Mouse (Mus musculus) liver, embryonic 13.5 days (tissue): ENCODE measurements around the gene Focad. TPM values are rescaled to one million over a fixed set of nuclear protein-coding genes. Genes with fewer than 3 reads are reported as not detected.

Source experiments
- ATAC-seq: fragments of 200-750 bp; cut with Nextera tagmentation; 2 replicates; pipeline ENCODE4 v1.8.0; 2017; ENCODE audit warnings: low read depth, mild to moderate bottlenecking, moderate number of reproducible peaks, moderate library complexity
- DNase-seq: peaks from one replicate; pipeline ENCODE4 v3.0.0; 2022
- H3K27ac ChIP-seq: fragments of 300-500 bp; sonication (generic); 2 replicates; pipeline ENCODE4 v1.5.1; 2015; ENCODE audit warnings: moderate library complexity, mild to moderate bottlenecking, inconsistent platforms
- H3K27me3 ChIP-seq: fragments of 300-500 bp; sonication (generic); 2 replicates; pipeline ENCODE4 v1.6.1; 2015; ENCODE audit warnings: mild to moderate bottlenecking, inconsistent platforms
- H3K36me3 ChIP-seq: fragments of 300-500 bp; sonication (generic); 2 replicates; pipeline ENCODE4 v1.6.1; 2015; ENCODE audit warnings: mild to moderate bottlenecking, inconsistent platforms
- H3K4me1 ChIP-seq: fragments of 300-500 bp; sonication (generic); replicated peaks from 2 replicates; pipeline ENCODE4 v1.6.1; 2015; ENCODE audit warnings: inconsistent platforms
- H3K4me2 ChIP-seq: fragments of 300-500 bp; sonication (generic); 2 replicates; pipeline ENCODE4 v1.6.1; 2015; ENCODE audit warnings: inconsistent platforms, mild to moderate bottlenecking, moderate library complexity
- H3K4me3 ChIP-seq: fragments of 300-500 bp; sonication (generic); replicated peaks from 2 replicates; pipeline ENCODE4 v1.5.1; 2015; ENCODE audit warnings: mild to moderate bottlenecking, inconsistent platforms
- H3K9ac ChIP-seq: fragments of 300-500 bp; sonication (generic); 2 replicates; pipeline ENCODE4 v1.6.1; 2015; ENCODE audit warnings: mild to moderate bottlenecking, inconsistent platforms
- H3K9me3 ChIP-seq: fragments of 300-500 bp; sonication (generic); replicated peaks from 2 replicates; pipeline ENCODE4 v1.6.1; 2016; ENCODE audit warnings: inconsistent platforms
- WGBS: fragments of 180-500 bp; shearing (Covaris S2); methylation state at CpG from one replicate; pipeline ENCODE4 v1.1.7; 2015; ENCODE audit not compliant: insufficient replicate concordance; 5-methylcytosine and 5-hydroxymethylcytosine counted together
- polyA plus RNA-seq: library from polyadenylated mRNA; unstranded; fragments of >200 nt; fragmentation: Nextera tagmentation; extraction: Ambion mirVana; gene quantifications from 2 replicates; pipeline ENCODE4 v1.2.1, GENCODE M21; 2015

Gene Focad
- polyA plus RNA-seq, 1 experiment from 2014 or later = 7.2 TPM

DNA sequence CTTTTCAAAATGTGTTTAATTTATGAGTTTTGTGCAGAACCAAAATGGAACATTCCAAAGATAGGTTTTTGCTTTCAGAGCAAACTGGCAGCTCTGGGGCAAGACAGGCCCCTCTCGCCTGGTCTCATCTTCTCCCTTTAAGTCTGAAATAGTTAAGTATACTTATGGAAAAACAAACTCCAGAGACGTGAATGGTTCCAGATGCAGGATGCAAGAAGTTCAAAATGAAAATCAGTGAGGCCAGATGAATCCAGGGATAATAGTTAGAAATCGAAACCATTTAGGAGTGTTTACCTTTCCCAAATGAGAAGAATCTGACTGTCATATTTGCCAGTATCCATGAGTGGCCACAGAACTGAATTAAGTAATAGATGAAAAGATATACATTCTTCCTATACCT is 342.7 kb downstream of the Focad start:
- no peak overlapping the region for H3K27ac ChIP-seq
- no peak overlapping the region for H3K4me2 ChIP-seq
- no peak for ATAC-seq
- peaks cover 27% of the 10 kb centered on the region for H3K4me1 ChIP-seq
- 56% methylated on average over 3 of the region's 3 CpGs for WGBS
- H3K9me3 ChIP-seq = no peaks in the 10 kb centered on the region
- no peak for DNase-seq
- no peak overlapping the region for H3K9ac ChIP-seq
- H3K27me3 ChIP-seq = no peaks in the 10 kb centered on the region
- H3K36me3 ChIP-seq = no peaks in the 10 kb centered on the region
- no peak overlapping the region for H3K4me3 ChIP-seq

DNA sequence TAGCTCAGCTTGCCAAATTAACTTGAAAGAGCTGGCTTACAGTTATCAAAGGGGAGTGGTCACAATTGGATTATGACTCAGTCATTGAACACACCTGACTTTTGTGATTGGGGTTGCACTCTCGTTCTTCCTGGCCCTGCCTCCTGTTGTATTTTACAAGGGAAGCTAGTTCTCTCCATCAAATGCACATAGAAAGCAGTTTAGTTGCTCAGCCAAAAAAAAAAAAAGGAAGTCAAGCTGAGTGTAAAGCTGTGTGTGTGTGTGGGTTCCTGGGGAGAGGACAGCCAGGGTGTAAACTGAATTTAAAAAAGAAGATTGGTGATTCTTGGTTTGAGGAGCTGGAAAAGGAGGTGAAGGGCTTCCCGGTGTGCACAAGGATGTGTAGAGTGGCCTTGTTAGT is 343.5 kb downstream of the Focad start:
- Histone ChIP-seq H3K9me3 (no peaks in the 10 kb centered on the region), H3K4me3 (peak overlapping the region; percentile 50), H3K27ac (no peak overlapping the region), H3K4me1 (peaks cover 27% of the 10 kb centered on the region), H3K36me3 (no peaks in the 10 kb centered on the region), H3K4me2 (peak overlapping the region; percentile 66; the same call in 1 of the 2 replicates), H3K9ac (no peak overlapping the region), H3K27me3 (no peaks in the 10 kb centered on the region)
- WGBS = 25% methylated on average over 2 of the region's 2 CpGs
- ATAC-seq (no peak), DNase-seq (no peak)

DNA sequence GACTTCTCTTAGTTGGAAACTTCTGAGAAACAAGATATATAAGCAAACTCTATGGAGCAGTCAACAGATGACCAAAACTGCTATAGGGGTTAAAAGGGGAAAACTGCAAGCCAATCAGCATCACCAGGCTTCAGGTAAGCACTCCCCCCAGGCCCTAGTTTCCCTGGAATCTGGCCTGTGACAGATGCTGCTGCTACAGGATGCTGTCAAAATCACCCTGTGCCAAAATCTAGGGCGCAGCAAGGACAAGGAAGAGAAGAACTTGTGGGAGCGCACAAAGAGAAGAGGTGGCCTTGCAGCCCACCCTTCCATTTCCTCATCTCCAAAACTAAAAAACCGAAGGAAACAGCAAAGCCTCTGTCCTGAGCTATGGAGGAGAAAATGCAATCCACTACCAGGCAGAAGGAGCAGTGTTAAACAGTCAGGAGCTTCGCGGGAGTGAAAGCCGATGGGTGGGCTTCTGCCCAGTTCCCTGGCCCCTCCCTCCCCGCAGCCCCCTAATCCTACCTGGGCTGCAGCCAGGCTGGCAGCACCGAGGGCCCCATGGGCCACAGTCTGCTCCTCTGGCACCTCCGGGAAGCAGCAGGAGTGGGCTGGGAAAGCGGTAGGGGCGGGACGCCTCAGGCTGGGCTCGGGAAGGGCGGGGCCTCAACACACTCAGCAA is 344.0 kb downstream of the Focad start, which contains the start of gene Hacd4:
Hacd4 (minus strand) TSS at position 603 of the 664 bp plus-strand sequence.
- Histone ChIP-seq H3K9me3 (no peaks in the 10 kb centered on the region), H3K27me3 (no peaks in the 10 kb centered on the region), H3K27ac (0 out of 2 replicates have a peak within 1 kb of the TSS, but pooled peaks have one; percentile 18), H3K36me3 (no peaks in the 10 kb centered on the region), H3K4me3 (peak within 1 kb of the TSS; percentile 50), H3K4me2 (peak within 1 kb of the TSS; percentile 66), H3K9ac (peak within 1 kb of the TSS; percentile 51; the same call in 1 of the 2 replicates), H3K4me1 (peaks cover 27% of the 10 kb centered on the region)
- ATAC-seq = peak; percentile 73
- DNase-seq = peak; percentile 15
- WGBS = 6% methylated on average over 14 of the region's 14 CpGs

DNA sequence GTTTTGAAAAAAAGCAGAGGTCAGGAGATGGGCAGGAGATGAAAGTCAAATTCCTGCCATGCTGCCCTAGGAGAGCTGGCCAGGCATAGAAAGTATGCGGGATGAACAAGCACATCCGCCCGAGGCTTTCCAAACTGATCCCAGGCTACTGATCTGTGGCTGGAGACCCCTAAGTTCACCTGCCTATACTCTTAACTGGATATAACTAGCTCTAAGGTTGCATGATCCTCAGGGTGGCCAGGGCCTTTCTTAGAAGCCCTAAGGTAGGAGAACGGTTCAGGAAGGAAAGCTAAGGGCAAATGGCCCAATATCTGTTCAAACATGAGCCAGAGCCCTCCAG is 344.5 kb downstream of the Focad start:
- ATAC-seq (no peak), DNase-seq (no peak)
- Histone ChIP-seq H3K27me3 (no peaks in the 10 kb centered on the region), H3K36me3 (no peaks in the 10 kb centered on the region), H3K27ac (0 out of 2 replicates have a peak overlapping the region, but pooled peaks have one; percentile 18), H3K9me3 (no peaks in the 10 kb centered on the region), H3K9ac (no peak overlapping the region), H3K4me1 (peaks cover 27% of the 10 kb centered on the region), H3K4me2 (peak overlapping the region; percentile 66), H3K4me3 (peak overlapping the region; percentile 50)
- 12% methylated on average over 4 of the region's 4 CpGs for WGBS

DNA sequence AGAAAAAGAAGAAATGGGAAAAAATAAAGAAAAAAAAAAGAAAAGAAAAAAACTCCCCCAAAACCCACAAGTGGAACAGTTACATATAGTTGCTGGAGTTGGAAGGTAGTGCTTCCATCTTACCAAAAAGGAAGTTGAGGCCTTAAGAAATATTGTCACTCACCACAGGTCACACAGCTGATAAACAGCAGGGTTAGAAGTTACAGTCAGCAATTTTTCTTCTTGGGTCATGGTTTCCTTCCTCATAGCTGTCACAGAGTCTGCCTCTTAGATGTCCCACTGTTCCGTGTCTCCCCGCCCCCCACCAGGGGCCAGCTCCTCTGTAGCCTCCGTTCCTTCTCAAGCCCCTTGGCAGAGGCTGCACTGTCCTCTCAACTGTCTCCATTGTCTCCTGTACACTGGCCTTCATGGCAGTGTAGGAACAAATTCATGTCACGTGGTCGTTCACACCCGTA is 345.3 kb downstream of the Focad start:
- WGBS = 16% methylated on average over 6 of the region's 6 CpGs
- no peak overlapping the region for H3K9ac ChIP-seq
- H3K4me1 ChIP-seq = peaks cover 27% of the 10 kb centered on the region
- peak overlapping the region; percentile 12; the same call in 1 of the 2 replicates for H3K4me2 ChIP-seq
- no peak overlapping the region for H3K4me3 ChIP-seq
- ATAC-seq (peak; percentile 58), DNase-seq (no peak)
- no peak overlapping the region for H3K27ac ChIP-seq
- no peaks in the 10 kb centered on the region for H3K36me3 ChIP-seq
- no peaks in the 10 kb centered on the region for H3K9me3 ChIP-seq
- no peaks in the 10 kb centered on the region for H3K27me3 ChIP-seq

DNA sequence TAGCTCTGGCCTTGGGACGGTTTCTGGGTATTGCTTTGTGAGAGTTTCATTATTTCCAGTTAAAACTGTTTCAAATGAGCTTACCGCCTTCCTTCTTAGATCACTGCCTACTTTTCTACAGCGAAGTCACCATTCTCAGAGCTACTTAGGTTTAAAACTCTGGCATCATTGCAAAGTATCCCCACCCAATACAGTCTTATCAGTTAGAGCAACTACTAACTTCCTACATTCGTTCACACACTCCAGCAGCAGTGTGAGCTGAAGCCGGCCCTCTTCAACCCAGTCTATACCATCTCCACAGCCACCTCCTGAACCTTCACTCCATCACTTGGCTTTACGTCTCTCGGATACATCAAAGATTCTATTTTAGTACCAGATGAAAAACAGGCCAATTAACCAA is 346.4 kb downstream of the Focad start:
- H3K9ac ChIP-seq = no peak overlapping the region
- H3K27me3 ChIP-seq = no peaks in the 10 kb centered on the region
- no peaks in the 10 kb centered on the region for H3K9me3 ChIP-seq
- 59% methylated on average over 7 of the region's 7 CpGs for WGBS
- H3K36me3 ChIP-seq = no peaks in the 10 kb centered on the region
- peaks cover 27% of the 10 kb centered on the region for H3K4me1 ChIP-seq
- ATAC-seq (no peak), DNase-seq (no peak)
- H3K4me2 ChIP-seq = no peak overlapping the region
- H3K27ac ChIP-seq = no peak overlapping the region
- H3K4me3 ChIP-seq = no peak overlapping the region

DNA sequence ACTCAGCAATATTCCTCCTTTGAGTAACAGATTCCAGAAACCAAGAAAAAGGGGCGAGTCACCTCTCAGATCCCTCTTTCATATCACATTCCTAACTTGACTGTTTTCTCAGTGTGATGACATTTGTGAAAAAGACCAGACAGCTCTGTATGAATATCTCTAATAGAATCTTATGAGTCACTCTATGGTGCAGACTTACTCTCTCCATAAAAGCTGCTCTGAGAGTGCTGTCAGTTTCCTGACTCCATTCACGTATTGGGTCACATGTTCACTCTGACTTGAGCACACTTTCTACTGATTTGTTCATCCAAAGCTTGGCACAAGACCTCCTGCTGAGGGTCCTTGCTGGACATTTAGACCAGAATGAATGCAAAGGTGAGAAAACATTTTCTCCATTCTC is 354.5 kb downstream of the Focad start:
- WGBS = 60% methylated on average over 2 of the region's 2 CpGs
- no peak overlapping the region for H3K4me3 ChIP-seq
- no peak overlapping the region for H3K4me2 ChIP-seq
- no peak for ATAC-seq
- no peaks in the 10 kb centered on the region for H3K9me3 ChIP-seq
- no peak overlapping the region for H3K27ac ChIP-seq
- H3K9ac ChIP-seq = no peak overlapping the region
- H3K36me3 ChIP-seq = no peaks in the 10 kb centered on the region
- no peaks in the 10 kb centered on the region for H3K27me3 ChIP-seq
- DNase-seq = no peak
- H3K4me1 ChIP-seq = no peaks in the 10 kb centered on the region

DNA sequence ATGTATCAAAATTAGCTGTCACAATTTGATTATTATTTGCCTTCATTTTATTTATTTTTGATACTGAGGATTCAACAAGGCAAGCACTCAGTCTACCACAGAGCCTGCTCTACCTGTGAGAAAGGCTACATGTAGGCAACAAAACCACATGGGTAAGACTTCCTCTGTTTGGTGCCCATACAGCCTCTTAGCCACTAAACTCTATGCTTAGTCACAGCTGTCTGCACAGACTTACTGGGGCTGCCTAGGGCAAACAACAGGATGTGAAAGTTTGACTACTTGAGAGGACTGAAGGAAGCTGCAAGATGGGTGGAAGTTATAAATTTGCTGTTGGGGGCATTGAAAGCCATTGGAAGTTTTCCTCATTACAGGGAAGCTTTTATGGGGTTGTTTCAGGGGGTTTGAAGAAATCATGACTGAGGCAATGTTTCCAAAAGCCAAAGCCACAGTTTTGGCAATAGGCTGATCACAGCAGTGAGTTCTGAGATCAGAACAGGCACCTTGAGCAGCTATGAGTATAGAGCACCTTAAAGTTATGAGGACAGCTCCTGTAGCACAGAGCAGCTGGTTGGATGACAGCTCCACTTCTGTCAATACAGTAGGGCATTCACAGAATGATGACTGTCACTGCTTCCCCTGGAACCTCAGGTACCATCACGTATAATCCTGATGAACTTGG is 355.8 kb downstream of the Focad start:
- H3K9ac ChIP-seq = no peak overlapping the region
- no peak for DNase-seq
- H3K36me3 ChIP-seq = no peaks in the 10 kb centered on the region
- no peak overlapping the region for H3K4me2 ChIP-seq
- H3K4me3 ChIP-seq = no peak overlapping the region
- no peaks in the 10 kb centered on the region for H3K9me3 ChIP-seq
- WGBS = 66% methylated on average over 1 of the region's 1 CpGs
- H3K27ac ChIP-seq = no peak overlapping the region
- H3K4me1 ChIP-seq = no peaks in the 10 kb centered on the region
- no peak for ATAC-seq
- H3K27me3 ChIP-seq = no peaks in the 10 kb centered on the region

DNA sequence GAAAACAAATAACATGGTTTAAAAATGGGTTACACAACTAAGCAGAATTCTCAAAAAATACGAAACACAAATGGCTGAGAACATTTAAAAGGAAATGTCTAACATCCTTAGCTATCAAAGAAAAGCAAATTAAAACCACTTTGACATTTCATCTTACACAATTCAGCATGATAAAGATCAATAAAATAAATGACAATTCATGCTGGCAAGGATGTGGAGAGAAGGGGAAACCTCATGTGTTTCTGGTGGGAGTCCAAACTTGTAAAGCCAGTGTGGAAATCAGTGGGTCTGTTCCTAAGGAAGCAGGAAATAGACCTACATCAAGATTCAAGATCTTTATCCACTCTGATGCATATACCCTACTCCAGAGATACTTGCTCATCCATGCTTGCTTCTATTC is 363.7 kb downstream of the Focad start:
- no peak for ATAC-seq
- no peak for DNase-seq
- Histone ChIP-seq H3K9ac (no peak overlapping the region), H3K27me3 (no peaks in the 10 kb centered on the region), H3K27ac (no peak overlapping the region), H3K36me3 (no peaks in the 10 kb centered on the region), H3K4me1 (no peaks in the 10 kb centered on the region), H3K9me3 (no peaks in the 10 kb centered on the region), H3K4me3 (no peak overlapping the region), H3K4me2 (no peak overlapping the region)
- 43% methylated on average over 1 of the region's 1 CpGs for WGBS

DNA sequence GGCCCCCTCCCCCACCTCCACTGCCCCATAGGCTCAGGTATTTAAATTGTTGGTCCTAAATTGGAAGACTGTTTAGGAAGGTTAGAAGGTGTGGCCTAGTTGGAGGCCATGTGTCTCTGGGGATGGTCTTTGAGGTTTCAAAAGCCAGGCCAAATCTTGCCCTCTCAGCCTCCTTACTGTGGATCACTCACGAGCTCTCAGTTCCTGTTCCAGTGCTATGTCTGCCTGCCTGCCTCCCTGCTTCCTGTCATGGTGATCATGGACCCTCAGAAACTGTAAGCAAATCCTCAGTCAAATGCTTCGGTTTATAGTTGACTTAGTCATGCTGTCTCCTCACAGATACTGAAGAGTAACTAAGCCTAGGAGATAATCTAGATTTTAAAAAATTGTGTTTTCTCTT is 364.2 kb downstream of the Focad start:
- Histone ChIP-seq H3K9ac (no peak overlapping the region), H3K36me3 (no peaks in the 10 kb centered on the region), H3K4me2 (no peak overlapping the region), H3K4me3 (no peak overlapping the region), H3K4me1 (no peaks in the 10 kb centered on the region), H3K9me3 (no peaks in the 10 kb centered on the region), H3K27me3 (no peaks in the 10 kb centered on the region), H3K27ac (no peak overlapping the region)
- WGBS = 39% methylated on average over 2 of the region's 2 CpGs
- no peak for ATAC-seq
- DNase-seq = no peak
